Mouse (Mus musculus): ENCODE results near the gene Plaa. TPM values are rescaled to one million over a fixed set of nuclear protein-coding genes. Genes with fewer than 3 reads are reported as not detected.
A peak's percentile ranks its signal among the peaks of the same experiment; 100 is the strongest.
"Not testable (repeated sequence)": the region's sequence is repeated elsewhere in the genome, so short reads cannot be mapped to it uniquely, and the experiment has no call there.

Plaa gene
- 61.2 and 62.8 TPM in 2 replicates for total RNA-seq (2021)
- long read RNA-seq, transcript Plaa-201 (14 exons, 2,784 nt) = major isoform, 99 of 114 reads
- long read RNA-seq, partial matches to known transcripts = 8 of 114 reads
- long read RNA-seq, other reads (novel, unspliced or antisense) = 7 of 114 reads

DNA sequence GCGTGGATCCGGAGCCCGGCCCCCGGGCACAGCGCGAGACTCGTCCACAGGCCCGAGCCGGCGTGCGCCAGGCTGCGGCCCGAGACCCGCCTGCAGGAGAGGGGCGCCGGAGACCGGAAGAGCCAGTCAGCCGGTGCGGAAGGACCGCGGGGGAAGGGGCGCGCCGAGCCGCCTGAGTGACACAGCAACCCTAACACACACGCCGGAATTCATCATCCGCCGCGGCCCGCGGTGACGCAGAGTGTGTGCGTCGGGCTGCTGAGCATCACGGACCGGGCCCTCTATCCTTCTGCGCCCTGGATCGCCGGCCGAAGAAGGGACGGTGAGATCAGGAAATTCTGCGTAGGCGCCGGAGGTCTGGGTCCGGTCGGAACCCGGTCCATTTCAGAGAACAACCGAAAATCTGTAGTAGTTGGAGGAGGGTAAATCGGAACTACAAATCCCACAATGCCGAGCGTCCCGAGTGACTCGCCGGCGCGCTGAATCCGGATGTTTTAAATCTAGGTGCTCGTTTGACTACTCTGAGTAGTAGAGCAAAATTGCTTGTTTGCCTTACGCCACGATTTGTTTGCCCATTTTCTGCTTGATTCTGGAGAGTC is at the start of gene Plaa:
TSS of gene Plaa (minus strand) at position 214 of the 599 bp plus-strand sequence.
- DNase-seq = peak; percentile 89

DNA sequence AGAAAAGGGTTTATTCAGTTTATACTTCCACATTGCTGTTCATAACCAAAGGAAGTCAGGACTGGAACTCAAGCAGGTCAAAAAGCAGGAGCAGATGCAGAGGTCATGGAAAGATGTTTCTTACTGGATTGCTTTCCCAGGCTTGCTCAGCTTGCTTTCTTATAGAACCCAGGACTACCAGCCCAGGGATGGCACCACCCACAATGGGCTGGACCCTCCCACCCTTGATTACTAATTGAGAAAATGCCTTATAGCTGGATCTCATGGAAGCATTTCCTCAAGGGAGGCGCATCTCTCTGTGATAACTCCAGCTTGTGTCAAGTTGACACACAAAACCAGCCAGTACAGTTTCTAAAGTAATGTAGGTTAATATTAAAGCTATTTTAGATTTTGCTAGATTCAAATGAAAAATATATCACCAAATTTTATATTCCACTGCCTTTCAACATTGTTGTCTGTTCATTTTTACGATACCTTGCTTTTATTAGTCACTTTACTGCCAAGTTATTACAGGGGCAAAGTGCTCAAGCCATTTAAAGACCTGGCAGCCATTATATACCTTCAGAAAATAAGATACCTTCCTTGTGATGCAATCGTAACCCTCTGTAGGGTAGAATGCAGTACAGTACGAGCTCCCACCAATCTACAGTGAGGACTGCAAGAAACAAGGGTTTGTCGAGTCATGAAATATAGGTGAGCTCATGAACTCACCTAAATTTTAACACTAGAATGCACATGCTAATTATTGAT is 47.6 kb upstream of the Plaa start:
- DNase-seq = not testable (repeated sequence)

DNA sequence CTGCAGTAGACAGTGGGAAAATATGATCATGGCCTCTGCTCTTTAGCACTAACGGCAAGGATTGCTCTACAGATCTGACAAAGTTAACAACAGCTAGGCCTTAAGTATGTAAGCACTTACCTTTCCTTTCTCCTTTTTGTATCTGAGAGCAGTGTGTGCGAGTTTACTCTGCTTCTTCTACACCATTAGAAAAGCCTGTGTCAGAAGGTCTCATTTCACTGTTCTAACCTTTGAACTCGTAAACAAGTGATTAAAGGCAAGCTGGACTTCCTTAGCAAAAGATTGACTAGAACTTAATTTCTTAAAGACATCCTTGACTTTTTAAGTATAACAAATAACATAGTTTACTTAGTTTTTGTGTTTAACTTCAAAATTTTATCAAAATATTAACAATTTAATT is 46.9 kb upstream of the Plaa start, which contains the start of gene Lrrc19:
TSS of gene Lrrc19 (minus strand) at position 225 of the 400 bp plus-strand sequence.
- no peak for DNase-seq

DNA sequence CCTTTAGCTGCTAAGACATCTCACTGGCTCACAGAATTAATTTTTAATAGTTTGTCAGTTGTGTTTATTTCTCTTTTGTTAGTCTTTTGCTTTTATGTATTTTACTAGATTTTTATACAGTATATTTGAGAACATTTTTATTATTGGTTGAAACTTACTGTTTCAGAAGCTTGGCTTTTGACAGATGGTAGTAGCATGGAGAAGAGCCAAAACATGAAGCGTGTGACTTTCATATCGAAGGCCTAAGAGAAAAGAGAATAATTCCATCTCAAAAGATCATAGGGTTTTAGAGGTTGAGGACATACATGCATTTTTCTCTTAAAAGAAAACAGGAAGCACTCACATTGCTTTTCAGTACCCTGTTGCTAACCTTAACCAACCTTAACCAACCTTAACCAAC is 40.1 kb upstream of the Plaa start:
- no peak for DNase-seq

DNA sequence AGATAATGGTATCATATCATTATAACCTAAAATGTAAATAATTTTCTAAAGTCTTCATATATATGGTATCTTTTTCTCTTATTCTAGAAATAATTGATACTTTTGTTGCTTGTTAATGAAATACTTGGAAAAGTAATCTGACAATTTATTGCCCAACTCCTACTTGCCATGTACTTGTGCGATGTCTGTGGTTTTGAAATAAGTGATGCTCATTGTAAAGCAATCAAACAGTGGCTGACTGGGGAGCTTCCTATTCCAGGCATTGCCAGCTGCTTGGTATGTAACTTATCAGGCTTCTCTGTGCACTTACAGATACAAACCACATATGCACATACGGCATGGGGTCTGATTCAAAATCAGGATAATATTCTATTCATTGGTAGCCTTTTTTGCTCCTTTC is 17.0 kb upstream of the Plaa start:
- no peak for DNase-seq

DNA sequence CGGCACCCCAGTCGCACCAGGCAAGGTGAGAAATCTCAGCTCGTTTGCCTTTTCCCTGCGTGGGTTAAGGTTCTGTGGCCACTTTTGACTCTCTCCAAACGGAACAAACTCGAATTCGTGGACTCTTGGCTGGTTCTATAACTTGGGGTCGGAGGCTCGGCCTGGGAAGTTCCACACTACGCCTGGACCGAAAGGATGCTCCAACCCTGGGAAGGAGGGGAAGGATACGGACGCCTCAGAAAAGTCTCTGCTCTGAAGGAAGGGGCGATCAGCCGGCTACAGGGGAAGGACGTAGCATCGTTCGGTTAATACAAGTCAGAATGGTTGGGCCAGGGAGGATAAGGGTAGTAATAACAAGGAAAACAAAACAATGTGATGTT is 11.6 kb upstream of the Plaa start:
- DNase-seq = no peak

DNA sequence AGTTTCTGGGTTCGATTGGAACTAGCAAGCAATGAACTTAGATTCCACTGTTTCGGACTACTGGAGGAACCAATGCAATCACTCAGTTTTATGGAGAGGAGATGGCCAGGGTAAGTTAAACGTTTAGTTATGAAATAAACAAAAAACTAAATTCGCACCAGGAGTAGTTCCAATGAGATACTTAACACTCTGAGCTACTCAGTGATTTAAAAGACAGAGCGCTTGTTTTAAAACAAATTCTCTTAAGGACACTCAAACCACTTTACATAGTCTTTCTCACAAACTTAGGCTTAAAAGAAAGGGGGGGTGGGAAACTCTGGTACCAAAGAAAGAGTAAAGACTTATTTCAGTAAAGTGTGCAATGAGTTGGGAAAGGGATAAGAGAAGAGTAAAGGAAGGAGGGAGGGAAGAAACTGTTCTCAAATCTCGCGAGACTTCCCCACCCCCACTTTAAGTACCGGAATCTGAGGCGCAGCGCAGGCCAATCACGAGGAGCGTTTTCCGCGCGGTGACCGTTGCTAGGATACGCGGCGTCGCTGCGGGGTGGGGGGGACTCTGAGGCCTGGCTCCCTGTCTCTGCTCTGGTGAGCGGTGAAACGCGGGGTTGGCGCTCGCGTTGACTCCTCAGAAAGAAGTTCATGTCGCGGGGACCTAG is 11.1 kb upstream of the Plaa start, which contains the start of gene Ift74:
TSS of gene Ift74 (plus strand) at position 520 of the 655 bp plus-strand sequence.
- peak; percentile 93 for DNase-seq

DNA sequence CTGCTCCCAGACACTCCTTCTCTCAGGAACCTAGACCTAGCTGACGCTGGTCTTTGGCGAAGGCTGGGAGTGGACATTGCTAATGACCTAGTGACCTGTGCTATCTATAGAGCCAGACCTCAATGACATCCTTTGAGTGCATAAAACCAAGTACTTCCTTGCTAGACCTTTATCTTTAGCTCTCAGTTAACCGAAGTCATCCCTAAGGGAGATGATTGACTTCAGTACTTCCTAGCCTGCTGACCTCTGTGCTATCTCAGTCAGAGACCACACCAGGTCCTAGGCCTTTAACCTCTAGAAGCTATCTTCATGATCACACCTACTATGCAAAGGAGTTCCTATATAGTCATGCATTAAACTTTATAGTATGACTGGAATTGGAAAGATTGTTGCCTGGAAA is 7.3 kb upstream of the Plaa start:
- no peak for DNase-seq

DNA sequence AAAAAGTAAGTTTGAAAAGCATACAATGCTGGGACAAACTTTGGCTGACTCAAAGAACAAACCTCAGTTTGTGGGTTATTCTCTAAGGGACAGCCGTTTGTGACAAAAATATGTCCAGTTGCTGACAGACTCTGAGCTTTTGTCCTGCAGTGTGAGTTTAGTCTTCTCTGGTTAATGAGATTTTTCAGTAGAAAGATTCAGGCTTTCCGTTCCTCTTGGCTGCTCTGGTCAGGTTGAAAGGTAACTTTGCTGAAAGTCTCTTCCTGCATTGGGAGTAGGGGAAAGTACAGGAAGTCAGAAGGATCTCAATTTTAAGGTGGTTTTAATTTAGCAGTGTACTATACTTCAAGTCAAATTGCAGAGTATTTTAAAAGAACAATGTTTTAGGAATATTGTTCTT is 2.5 kb upstream of the Plaa start:
- DNase-seq = no peak

DNA sequence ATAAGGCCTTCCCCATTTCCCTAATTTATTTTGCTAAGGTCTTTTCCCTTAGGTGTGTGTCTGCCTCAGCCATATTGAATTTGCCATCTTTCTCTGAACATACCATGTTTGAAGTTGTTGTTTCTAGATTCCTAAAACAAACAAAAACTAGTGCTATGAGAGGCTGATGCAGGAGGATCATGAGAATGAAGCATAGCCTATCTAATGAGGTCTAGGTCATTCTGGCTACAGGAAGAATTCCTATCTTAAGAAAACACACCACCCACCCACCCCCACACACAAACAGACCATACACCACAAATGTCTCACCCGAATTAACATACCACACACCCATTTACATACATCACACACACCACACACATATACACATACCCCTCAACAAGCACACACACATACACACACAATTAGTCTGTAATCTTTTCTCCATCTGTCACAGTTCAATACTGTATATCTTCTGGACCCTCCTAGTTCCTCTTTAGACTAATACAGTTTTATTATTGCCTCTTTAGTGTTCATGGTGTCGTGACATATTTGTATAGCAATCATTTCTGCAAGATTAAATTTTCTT is 1.5 kb upstream of the Plaa start:
- no peak for DNase-seq

DNA sequence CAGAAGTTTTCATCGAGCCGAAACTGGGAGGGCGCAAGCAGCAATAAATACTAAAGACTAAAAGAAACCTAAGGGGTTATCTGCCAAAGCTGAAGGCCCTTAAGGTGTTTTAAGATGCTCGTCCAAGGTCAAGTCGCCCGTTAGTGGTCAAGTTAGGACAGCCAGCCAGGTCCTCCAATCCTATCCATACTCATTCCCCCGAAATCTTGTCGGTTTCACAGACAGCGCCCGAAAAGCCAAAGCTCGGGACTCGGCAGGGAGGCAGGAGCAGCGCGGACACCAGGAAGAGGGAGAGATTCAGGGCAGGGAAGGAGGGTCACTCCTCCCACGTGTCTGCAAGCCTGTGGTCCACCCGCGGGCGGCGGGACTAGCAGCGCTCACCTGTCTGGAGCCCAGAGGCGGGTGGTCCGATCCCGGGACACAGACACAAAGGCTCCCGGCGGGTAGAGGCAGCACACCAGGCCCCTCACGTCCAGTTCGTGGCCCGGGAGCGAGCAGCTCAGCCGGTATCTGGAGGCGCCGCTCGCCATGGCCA is 481 bp downstream of the Plaa start:
- DNase-seq = no peak

DNA sequence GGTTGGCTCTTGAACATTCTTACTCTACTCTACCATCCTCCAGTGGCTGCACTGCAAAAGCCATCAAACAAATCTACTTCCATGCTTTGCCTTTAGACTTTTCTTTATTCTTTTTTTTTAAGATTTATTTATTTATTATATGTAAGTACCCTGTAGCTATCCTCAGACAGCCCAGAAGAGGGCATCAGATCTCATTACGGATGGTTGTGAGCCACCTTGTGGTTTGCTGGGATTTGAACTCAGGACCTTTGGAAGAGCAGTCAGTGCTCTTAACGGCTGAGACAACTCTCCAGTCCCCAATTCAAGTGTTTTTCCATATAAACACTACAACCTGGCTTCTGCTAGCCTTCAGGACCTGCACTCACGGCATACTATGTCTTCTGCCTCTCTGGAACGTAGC is 1.6 kb downstream of the Plaa start:
- no peak for DNase-seq

DNA sequence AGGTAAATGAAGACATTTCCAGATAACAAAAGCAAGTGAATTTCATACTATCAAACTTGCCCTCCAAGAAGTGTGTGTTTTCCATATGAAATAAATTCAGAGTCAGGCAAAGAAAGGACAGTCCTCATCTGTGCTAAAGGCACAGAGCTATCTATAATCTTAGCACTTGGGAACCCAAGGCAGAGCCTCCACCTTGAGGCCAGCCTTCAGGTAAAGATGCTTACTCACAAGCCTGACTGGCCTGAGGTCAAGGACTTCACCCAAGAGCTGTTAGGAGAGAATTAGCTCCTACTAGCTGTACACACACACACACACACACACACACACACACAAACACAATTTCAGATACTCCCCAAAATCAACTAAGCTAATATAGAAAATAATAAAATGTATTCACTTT is 10.3 kb downstream of the Plaa start:
- DNase-seq = no peak

DNA sequence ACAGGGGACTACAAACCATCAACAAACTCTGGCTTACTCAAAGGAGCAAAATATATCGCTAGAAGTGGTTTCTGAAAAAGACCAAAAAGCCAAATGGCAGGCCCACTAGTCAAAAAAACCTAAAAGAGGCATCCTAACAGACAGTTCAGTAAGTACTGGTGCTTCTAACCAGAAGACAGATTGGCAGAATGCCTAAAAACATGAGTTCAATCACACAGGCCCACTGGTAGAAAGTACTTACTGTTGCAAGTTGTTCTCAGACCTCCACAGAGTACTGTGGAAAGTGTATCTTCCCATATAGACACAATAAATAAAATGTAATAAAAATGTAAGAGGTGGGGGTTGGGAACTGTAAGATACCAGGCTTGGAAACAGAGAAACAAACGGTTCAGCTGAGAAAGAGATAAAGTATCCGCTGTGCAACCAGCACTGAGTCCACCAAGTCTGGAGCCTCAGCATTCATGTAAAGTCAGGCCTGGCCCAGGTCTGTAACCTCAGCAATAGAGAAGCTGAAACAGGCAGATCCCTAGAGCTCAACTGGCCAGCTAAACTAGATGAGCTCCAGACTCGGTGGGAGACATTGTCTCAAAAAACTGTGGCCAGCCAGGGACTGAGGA is 11.2 kb downstream of the Plaa start:
- no peak for DNase-seq

DNA sequence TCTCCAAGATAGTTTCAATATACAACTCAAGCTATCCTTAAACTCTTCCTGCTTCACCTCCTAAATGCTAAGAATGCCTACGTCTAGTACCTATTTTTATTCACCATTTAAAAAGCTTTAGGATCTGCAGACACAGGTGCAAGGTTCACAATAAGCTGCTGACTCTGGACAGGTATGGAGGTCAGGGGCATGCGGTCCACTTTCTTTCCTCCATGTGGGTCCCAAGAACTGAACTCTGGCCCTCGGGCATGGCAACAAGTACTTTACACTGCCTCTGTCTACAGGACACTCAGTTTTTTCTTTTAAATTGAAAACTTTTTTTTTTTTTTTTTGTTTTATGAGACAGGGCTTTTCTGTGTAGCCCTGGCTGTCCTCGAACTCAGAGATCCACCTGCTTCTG is 30.4 kb downstream of the Plaa start:
- DNase-seq = no peak

DNA sequence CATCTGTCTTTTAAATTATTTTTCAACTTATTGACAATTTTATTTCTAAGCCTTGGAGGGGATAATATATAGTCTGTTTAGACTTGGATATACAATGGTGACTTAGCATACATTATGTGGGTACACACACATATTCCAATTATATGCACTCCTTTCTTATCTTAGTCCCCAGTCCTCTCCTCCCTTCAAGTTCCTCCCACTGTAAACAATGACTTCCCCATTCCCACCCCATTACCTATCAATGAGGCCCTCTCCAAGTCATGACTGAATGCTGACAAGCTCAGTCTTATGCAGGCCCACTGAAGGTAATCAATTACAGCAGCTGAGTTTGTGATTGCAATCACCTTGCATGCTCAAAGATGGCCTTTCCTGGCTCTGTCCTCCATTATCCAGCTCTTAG is 38.7 kb downstream of the Plaa start:
- no peak for DNase-seq

DNA sequence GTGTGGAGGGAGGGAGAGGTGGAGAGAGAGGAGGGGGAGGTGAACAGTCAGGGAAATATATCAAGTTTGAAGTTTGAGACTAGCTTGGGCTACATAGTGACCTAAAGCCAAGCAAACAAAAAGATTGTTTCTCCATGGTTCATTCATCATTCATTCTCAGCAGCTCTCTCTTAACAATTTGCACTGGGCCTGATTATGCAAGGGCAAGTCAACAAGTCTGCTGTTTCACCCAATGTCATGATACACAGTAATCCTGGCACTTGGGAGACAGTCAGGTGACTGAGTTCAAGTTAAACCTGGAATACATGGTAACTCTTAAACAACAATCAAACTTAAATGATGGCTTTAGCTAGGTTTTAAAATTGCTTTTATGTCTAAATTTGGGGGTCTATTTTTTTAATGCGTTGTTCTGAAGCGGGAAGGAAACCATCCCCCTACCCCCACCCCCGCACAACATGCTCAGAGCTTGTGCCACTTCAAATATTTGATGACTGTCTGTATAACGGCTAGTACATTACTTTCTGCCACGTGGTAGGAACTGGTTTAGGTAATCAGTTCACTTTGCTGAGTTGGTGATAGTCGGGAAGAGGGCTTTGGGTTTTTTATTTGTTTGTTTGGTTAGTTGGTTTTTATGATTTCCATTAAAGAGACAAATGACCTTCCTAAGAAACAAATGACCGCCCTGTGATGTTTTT is 40.9 kb downstream of the Plaa start:
- no peak for DNase-seq

DNA sequence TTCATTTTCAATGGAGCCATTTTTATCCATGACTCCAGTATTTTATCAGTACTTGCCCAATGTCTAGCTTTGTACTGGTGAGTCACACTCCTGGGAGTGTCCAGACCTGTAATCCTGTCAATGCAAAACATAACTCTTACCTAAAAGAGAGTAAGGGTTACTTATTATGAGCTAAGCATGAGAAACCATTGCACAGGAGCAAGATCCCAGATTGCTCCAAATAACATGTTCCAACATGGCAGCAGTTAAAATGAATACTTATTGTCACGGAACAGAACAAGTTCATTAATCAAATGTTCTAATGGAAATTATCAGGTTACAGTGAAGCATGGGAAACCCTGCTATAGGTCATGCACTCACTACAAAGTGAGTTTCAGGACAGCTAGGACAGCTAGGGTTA is 42.7 kb downstream of the Plaa start:
- no peak for DNase-seq

DNA sequence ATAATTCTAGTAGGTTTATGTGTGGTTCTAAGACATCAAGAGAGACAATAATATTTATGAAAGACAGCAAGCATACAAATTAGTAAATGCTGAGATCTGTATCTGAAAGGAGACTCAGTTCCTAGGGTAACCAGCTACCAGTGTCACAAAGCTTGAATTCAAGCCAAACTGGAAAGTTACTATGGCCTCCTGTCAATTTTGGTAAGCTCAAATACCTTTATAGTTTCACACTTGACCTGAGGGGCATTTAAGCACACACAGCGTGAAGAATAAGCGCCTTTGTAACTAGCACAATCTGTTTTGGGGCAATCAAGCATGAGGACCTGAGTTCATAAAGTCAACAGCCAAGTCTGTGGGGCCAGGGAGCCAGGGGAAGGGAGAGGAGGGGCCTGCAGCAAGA is 43.8 kb downstream of the Plaa start:
- DNase-seq = no peak

DNA sequence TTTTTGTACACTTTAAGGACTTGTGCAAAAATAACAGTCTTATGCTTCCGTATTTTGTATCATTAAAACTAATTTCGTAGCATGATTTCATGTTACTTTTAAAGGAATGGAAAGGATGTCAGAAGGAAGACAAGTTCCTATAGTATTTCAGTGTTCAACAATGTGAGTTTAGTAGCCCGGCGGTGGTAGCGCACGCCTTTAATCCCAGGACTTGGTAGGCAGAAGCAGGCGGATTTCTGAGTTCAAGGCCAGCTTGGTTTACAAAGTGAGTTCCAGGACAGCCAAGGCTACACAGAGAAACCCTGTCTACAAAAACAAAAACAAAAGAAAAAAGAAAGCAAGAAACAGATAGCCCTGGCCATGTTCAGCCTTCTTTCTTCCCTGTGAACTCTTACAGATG is 45.9 kb downstream of the Plaa start:
- DNase-seq = no peak

DNA sequence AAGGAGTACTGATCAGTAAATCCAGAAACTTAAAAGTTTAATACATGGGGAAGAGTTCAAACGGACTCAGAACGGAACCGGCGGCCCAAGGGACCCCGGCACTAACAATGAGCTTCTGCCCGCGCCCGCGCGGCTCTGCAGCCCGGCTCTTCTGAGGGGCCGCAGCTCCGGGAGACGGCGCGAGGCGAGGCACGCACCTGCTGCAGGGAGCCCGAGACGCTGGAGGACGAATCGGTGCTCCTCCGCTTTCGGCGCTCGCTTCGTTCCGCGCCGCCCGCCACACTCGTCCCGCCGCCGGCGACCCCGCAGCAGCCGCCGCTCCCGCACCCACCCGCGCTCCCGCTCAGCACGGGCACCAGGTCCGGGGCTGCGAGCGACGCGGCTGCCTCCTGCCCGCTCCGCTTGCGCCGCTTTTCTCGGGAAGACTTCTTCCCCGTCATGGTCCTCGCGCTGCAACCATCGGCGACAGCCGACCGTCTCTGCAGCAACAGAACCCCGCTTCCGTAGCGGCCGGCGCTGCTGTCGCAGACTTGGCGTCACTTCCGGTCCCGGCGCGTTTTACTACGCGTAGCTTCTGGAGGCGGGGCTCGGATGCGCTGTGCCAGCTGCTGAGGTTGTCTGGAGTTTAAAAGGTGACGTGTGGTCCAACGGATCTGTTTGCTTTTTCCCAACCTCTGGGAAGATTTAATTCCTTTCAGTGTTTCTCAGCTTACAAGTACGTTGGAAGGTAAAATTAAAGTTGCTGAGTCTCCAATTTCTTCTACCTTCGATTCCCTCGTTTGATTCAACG is 46.6 kb downstream of the Plaa start, which contains the start of the genes Gm10306 and Caap1:
TSS of gene Gm10306 (plus strand) at position 282 of the 790 bp plus-strand sequence.
TSS of gene Caap1 (minus strand) at position 532 of the 790 bp plus-strand sequence.
- DNase-seq = peak; percentile 95
